Mouse (Mus musculus) stomach, postnatal 0 days (tissue): ENCODE measurements around the gene Man2a1.

ENCODE experiments used
- CTCF ChIP-seq: IDR thresholded peaks from 2 replicates; pipeline ENCODE4 v1.5.1; 2016; ENCODE audit warnings: antibody characterized with exemption, low read depth, mild to moderate bottlenecking, moderate library complexity
- EP300 ChIP-seq: optimal IDR thresholded peaks from 2 replicates; pipeline ENCODE3; 2016; ENCODE audit warnings: antibody characterized with exemption

- TF ChIP-seq CTCF, result no peak
- TF ChIP-seq EP300, result no peak
Observed at GRCm38 (mm10) chr17:64778300-64778699, 177.8 kb downstream of the Man2a1 start.
